8 mouse cellular contexts compared by ENCODE assay signal in genomic region chr10:18138853-18139503, GRCm38 (mm10).
DNase-seq lines count a peak whose midpoint lies in the region; ATAC-seq and TF ChIP-seq lines count a peak whose summit lies in the region.
"Not testable (repeated sequence)": the region's sequence is repeated elsewhere in the genome, so short reads cannot be mapped to it uniquely, and the experiment has no call there.

No protein-coding gene starts in this region.

- not testable (repeated sequence) for H3K9ac ChIP-seq in forebrain, embryonic 11.5 days (ENCODE audit: low read length); heart, embryonic 13.5 days; hindbrain, embryonic 16.5 days (ENCODE audit: low read depth, low read length); kidney, postnatal 0 days (ENCODE audit: low read depth, low read length); liver, embryonic 15.5 days; midbrain, embryonic 12.5 days (replicated peaks); neural tube, embryonic 14.5 days (replicated peaks; ENCODE audit: low read depth, low read length)

- not testable (repeated sequence) for H3K4me3 ChIP-seq in forebrain, embryonic 11.5 days (ENCODE audit: low read depth, low read length); kidney, postnatal 0 days (replicated peaks; ENCODE audit: low read depth, low read length)
- H3K4me3 ChIP-seq in heart, embryonic 13.5 days = peak overlapping the region; percentile 40
- peak overlapping the region; percentile 25 for H3K4me3 ChIP-seq in hindbrain, embryonic 16.5 days (ENCODE audit: low read length)
- peak overlapping the region; percentile 36 for H3K4me3 ChIP-seq in liver, embryonic 15.5 days (replicated peaks)
- H3K4me3 ChIP-seq in midbrain, embryonic 12.5 days = peak overlapping the region; percentile 27
- peak overlapping the region; percentile 16; the same call in 1 of the 2 replicates for H3K4me3 ChIP-seq in neural tube, embryonic 14.5 days (ENCODE audit: low read depth, low read length)

- peak overlapping the region; percentile 12; the same call in 1 of the 2 replicates for H3K4me2 ChIP-seq in forebrain, embryonic 11.5 days (ENCODE audit: low read depth, low read length, severe bottlenecking)
- peak overlapping the region; percentile 53 for H3K4me2 ChIP-seq in heart, embryonic 13.5 days
- H3K4me2 ChIP-seq in hindbrain, embryonic 16.5 days (ENCODE audit: low read length); kidney, postnatal 0 days (ENCODE audit: low read length); neural tube, embryonic 14.5 days (ENCODE audit: low read depth, low read length): not testable (repeated sequence)
- peak overlapping the region; percentile 36 for H3K4me2 ChIP-seq in liver, embryonic 15.5 days
- peak overlapping the region; percentile 37; the same call in 1 of the 2 replicates for H3K4me2 ChIP-seq in midbrain, embryonic 12.5 days (replicated peaks)

- H3K36me3 ChIP-seq in forebrain, embryonic 11.5 days (ENCODE audit: control insufficient read depth, insufficient read depth, low read length); heart, embryonic 13.5 days; hindbrain, embryonic 16.5 days (ENCODE audit: control insufficient read depth, insufficient read depth, low read length); kidney, postnatal 0 days (ENCODE audit: insufficient read depth, low read length); liver, embryonic 15.5 days (replicated peaks); midbrain, embryonic 12.5 days; neural tube, embryonic 14.5 days (ENCODE audit: control insufficient read depth, insufficient read depth, low read length): not testable (repeated sequence)

- not testable (repeated sequence) for H3K27me3 ChIP-seq in forebrain, embryonic 11.5 days (ENCODE audit: control insufficient read depth, insufficient read depth, low read length); heart, embryonic 13.5 days (replicated peaks); hindbrain, embryonic 16.5 days (replicated peaks; ENCODE audit: control insufficient read depth, insufficient read depth, low read length); kidney, postnatal 0 days (ENCODE audit: insufficient read depth, low read length); liver, embryonic 15.5 days; midbrain, embryonic 12.5 days; neural tube, embryonic 14.5 days (ENCODE audit: control insufficient read depth, insufficient read depth, low read length)

- WGBS in forebrain, embryonic 11.5 days = 74% methylated on average over 12 of the region's 26 CpGs
- WGBS in heart, embryonic 13.5 days = 73% methylated on average over 14 of the region's 26 CpGs
- 71% methylated on average over 13 of the region's 26 CpGs for WGBS in hindbrain, embryonic 16.5 days
- WGBS in kidney, postnatal 0 days = 58% methylated on average over 12 of the region's 26 CpGs
- 59% methylated on average over 17 of the region's 26 CpGs for WGBS in liver, embryonic 15.5 days (ENCODE audit: insufficient replicate concordance)
- 67% methylated on average over 16 of the region's 26 CpGs for WGBS in midbrain, embryonic 12.5 days
- WGBS in neural tube, embryonic 14.5 days = 62% methylated on average over 12 of the region's 26 CpGs

- H3K4me1 ChIP-seq in forebrain, embryonic 11.5 days (replicated peaks; ENCODE audit: control insufficient read depth, insufficient read depth, low read length); heart, embryonic 13.5 days; hindbrain, embryonic 16.5 days (ENCODE audit: control insufficient read depth, insufficient read depth, low read depth, low read length); kidney, postnatal 0 days (replicated peaks; ENCODE audit: insufficient read depth, low read length); liver, embryonic 15.5 days (replicated peaks); midbrain, embryonic 12.5 days; neural tube, embryonic 14.5 days (ENCODE audit: control insufficient read depth, insufficient read depth, low read length): not testable (repeated sequence)

- not testable (repeated sequence) for H3K9me3 ChIP-seq in forebrain, embryonic 11.5 days (ENCODE audit: control insufficient read depth, low read length); heart, embryonic 13.5 days; hindbrain, embryonic 16.5 days (ENCODE audit: control insufficient read depth, low read length); kidney, postnatal 0 days (replicated peaks; ENCODE audit: low read length); liver, embryonic 15.5 days (replicated peaks); midbrain, embryonic 12.5 days; neural tube, embryonic 14.5 days (ENCODE audit: control insufficient read depth, low read length)

- peak; percentile 43 for DNase-seq in CD4-positive helper T cell, adult 2 months (ENCODE audit: low read depth, low spot score)
- DNase-seq in forebrain, embryonic 11.5 days (ENCODE audit: low spot score); kidney, postnatal 0 days (ENCODE audit: low spot score): not testable (repeated sequence)

- H3K27ac ChIP-seq in forebrain, embryonic 11.5 days (ENCODE audit: low read depth, low read length); heart, embryonic 13.5 days (replicated peaks); hindbrain, embryonic 16.5 days (ENCODE audit: low read depth, low read length); kidney, postnatal 0 days; liver, embryonic 15.5 days (replicated peaks); midbrain, embryonic 12.5 days (replicated peaks); neural tube, embryonic 14.5 days (ENCODE audit: low read depth, low read length): not testable (repeated sequence)

- TF ChIP-seq CTCF in kidney, postnatal 0 days (IDR thresholded peaks at IDR 0.05; ENCODE audit: low read depth) = peak; percentile 8; the same call in 1 of the 2 replicates

- ATAC-seq in forebrain, embryonic 11.5 days (replicated peaks; ENCODE audit: low FRiP score); heart, embryonic 13.5 days (ENCODE audit: extremely low read depth, insufficient number of reproducible peaks, low FRiP score, low TSS enrichment); kidney, postnatal 0 days (replicated peaks; ENCODE audit: low FRiP score, low read depth): not testable (repeated sequence)
- peak; percentile 52; the same call in 1 of the 2 replicates for ATAC-seq in hindbrain, embryonic 16.5 days
- ATAC-seq in liver, embryonic 15.5 days (ENCODE audit: insufficient read depth) = peak; percentile 42; the same call in 1 of the 2 replicates
- peak; percentile 54; the same call in 1 of the 2 replicates for ATAC-seq in midbrain, embryonic 12.5 days (ENCODE audit: low FRiP score, low read depth)
- peak; percentile 62 for ATAC-seq in neural tube, embryonic 14.5 days (ENCODE audit: low read depth)
